Mouse (Mus musculus) hindbrain, embryonic 12.5 days (tissue): ENCODE measurements around the gene Magi2. TPM values are rescaled to one million over a fixed set of nuclear protein-coding genes. Genes with fewer than 3 reads are reported as not detected.

ENCODE experiments used
- ATAC-seq: fragments of 200-750 bp; cut with Nextera tagmentation; 2 replicates; pipeline ENCODE4 v1.8.0; 2017; ENCODE audit warnings: moderate TSS enrichment; ENCODE audit not compliant: low FRiP score
- H3K27ac ChIP-seq: fragments of 300-500 bp; sonication (generic); 2 replicates; pipeline ENCODE4 v1.5.1; 2016; ENCODE audit warnings: mild to moderate bottlenecking
- H3K27me3 ChIP-seq: fragments of 300-500 bp; sonication (generic); 2 replicates; pipeline ENCODE4 v1.6.1; 2016; ENCODE audit warnings: mild to moderate bottlenecking
- H3K36me3 ChIP-seq: fragments of 300-500 bp; sonication (generic); 2 replicates; pipeline ENCODE4 v1.6.1; 2016; ENCODE audit warnings: mild to moderate bottlenecking
- H3K4me1 ChIP-seq: fragments of 300-500 bp; sonication (generic); 2 replicates; pipeline ENCODE4 v1.6.1; 2016
- H3K4me2 ChIP-seq: fragments of 300-500 bp; sonication (generic); replicated peaks from 2 replicates; pipeline ENCODE4 v1.6.1; 2016; ENCODE audit warnings: mild to moderate bottlenecking
- H3K4me3 ChIP-seq: fragments of 300-500 bp; sonication (generic); 2 replicates; pipeline ENCODE4 v1.5.1; 2016; ENCODE audit warnings: mild to moderate bottlenecking
- H3K9ac ChIP-seq: fragments of 300-500 bp; sonication (generic); 2 replicates; pipeline ENCODE4 v1.6.1; 2016; ENCODE audit warnings: mild to moderate bottlenecking, moderate library complexity
- H3K9me3 ChIP-seq: fragments of 300-500 bp; sonication (generic); replicated peaks from 2 replicates; pipeline ENCODE4 v1.6.1; 2016; ENCODE audit warnings: mild to moderate bottlenecking
- WGBS: fragments of 180-500 bp; shearing (Covaris S2); methylation state at CpG from one replicate; pipeline ENCODE4 v1.1.7; 2016; 5-methylcytosine and 5-hydroxymethylcytosine counted together
- polyA plus RNA-seq: library from polyadenylated mRNA; unstranded; fragments of >200 nt; fragmentation: Nextera tagmentation; extraction: Ambion mirVana; gene quantifications from 2 replicates; pipeline ENCODE4 v1.2.1, GENCODE M21; 2016

Magi2 gene
- polyA plus RNA-seq, 1 experiment from 2014 or later: 18.5 TPM

GRCm38 (mm10) chr5:20614891-20615290 is 1388.1 kb downstream of the Magi2 start:
- Histone ChIP-seq H3K27me3 (no peaks in the 10 kb centered on the region), H3K9me3 (no peaks in the 10 kb centered on the region), H3K36me3 (peaks cover 2% of the 10 kb centered on the region; the same call in 1 of the 2 replicates), H3K27ac (no peak overlapping the region), H3K4me3 (no peak overlapping the region), H3K9ac (no peak overlapping the region), H3K4me2 (no peak overlapping the region), H3K4me1 (no peaks in the 10 kb centered on the region)
- ATAC-seq: no peak
- 87% methylated on average over 4 of the region's 4 CpGs for WGBS

- no peak for ATAC-seq
- no peak overlapping the region for H3K27ac ChIP-seq
- H3K36me3 ChIP-seq: no peaks in the 10 kb centered on the region
- no peaks in the 10 kb centered on the region for H3K9me3 ChIP-seq
- WGBS: 81% methylated on average over 7 of the region's 7 CpGs
- H3K4me3 ChIP-seq: no peak overlapping the region
- no peaks in the 10 kb centered on the region for H3K27me3 ChIP-seq
- 0 out of 2 replicates have a peak, but pooled peaks cover 4% of the 10 kb centered on the region for H3K4me1 ChIP-seq
- no peak overlapping the region for H3K9ac ChIP-seq
- H3K4me2 ChIP-seq: no peak overlapping the region
Measured at GRCm38 (mm10) chr5:20620596-20621511, 1394.0 kb downstream of the Magi2 start.

DNA sequence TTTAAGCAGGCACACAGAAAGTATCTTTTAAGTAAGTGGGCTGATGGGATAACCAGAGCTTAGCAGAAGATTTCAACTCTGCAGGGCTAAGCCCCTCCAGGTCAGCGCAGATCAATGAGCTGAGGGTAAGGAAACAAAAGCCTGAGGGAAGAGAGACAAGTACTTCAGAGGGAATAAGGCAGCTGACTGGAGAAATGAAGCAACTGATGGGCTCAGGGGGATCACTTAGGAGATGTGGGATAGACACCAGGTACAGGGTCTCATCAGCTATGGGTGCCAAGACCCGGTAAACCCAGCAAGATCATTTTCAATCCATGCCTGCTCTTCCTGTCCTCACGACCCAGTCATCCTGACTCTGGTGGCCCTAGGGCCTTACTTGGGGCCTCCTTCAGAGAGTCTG is 1395.6 kb downstream of the Magi2 start:
- no peak overlapping the region for H3K27ac ChIP-seq
- no peak overlapping the region for H3K4me2 ChIP-seq
- WGBS: 76% methylated on average over 3 of the region's 3 CpGs
- no peak for ATAC-seq
- no peak overlapping the region for H3K4me3 ChIP-seq
- no peaks in the 10 kb centered on the region for H3K9me3 ChIP-seq
- no peak overlapping the region for H3K9ac ChIP-seq
- 0 out of 2 replicates have a peak, but pooled peaks cover 4% of the 10 kb centered on the region for H3K4me1 ChIP-seq
- H3K36me3 ChIP-seq: no peaks in the 10 kb centered on the region
- no peaks in the 10 kb centered on the region for H3K27me3 ChIP-seq

GRCm38 (mm10) chr5:20622837-20623573 is 1396.2 kb downstream of the Magi2 start:
- Histone ChIP-seq H3K9me3 (no peaks in the 10 kb centered on the region), H3K9ac (no peak overlapping the region), H3K36me3 (no peaks in the 10 kb centered on the region), H3K27me3 (no peaks in the 10 kb centered on the region), H3K27ac (no peak overlapping the region), H3K4me2 (no peak overlapping the region), H3K4me1 (0 out of 2 replicates have a peak, but pooled peaks cover 4% of the 10 kb centered on the region), H3K4me3 (no peak overlapping the region)
- 62% methylated on average over 10 of the region's 10 CpGs for WGBS
- peak; percentile 26; the same call in 1 of the 2 replicates for ATAC-seq

DNA sequence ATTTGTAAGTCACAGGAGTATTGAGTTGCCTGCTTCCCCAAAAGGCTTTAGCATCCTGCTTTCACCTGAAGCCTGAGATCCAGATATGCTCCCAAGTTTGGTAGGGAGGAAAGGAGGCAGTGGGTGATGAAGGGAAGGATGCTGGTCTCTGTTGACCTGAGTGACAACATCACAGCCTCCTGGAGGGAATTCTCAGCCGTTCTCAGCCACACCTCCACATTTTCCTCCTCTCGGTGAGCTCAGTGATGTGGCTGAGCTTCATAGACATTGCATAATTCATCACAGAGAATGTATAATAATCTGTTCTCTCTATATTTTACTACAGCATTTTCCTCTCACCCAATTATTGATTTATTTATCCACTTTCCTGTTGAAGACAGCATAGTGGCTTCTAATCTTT is 1398.3 kb downstream of the Magi2 start:
- ATAC-seq: no peak
- Histone ChIP-seq H3K36me3 (no peaks in the 10 kb centered on the region), H3K9me3 (no peaks in the 10 kb centered on the region), H3K9ac (no peak overlapping the region), H3K4me3 (no peak overlapping the region), H3K27ac (no peak overlapping the region), H3K4me2 (no peak overlapping the region), H3K27me3 (no peaks in the 10 kb centered on the region), H3K4me1 (0 out of 2 replicates have a peak, but pooled peaks cover 4% of the 10 kb centered on the region)
- 75% methylated on average over 2 of the region's 2 CpGs for whole genome bisulfite sequencing

GRCm38 (mm10) chr5:20628954-20629601 is 1402.2 kb downstream of the Magi2 start:
- ATAC-seq: no peak
- WGBS: 71% methylated on average over 4 of the region's 4 CpGs
- no peaks in the 10 kb centered on the region for H3K9me3 ChIP-seq

GRCm38 (mm10) chr5:20634046-20634769 is 1407.4 kb downstream of the Magi2 start:
- 0 out of 2 replicates have a peak, but pooled peaks cover 5% of the 10 kb centered on the region for H3K4me1 ChIP-seq
- H3K4me3 ChIP-seq: no peak overlapping the region
- no peaks in the 10 kb centered on the region for H3K27me3 ChIP-seq
- peak overlapping the region; percentile 30; the same call in 1 of the 2 replicates for H3K27ac ChIP-seq
- WGBS: 66% methylated on average over 14 of the region's 14 CpGs
- no peak overlapping the region for H3K9ac ChIP-seq
- no peaks in the 10 kb centered on the region for H3K9me3 ChIP-seq
- peak; percentile 61 for ATAC-seq
- H3K36me3 ChIP-seq: no peaks in the 10 kb centered on the region
- no peak overlapping the region for H3K4me2 ChIP-seq

More at GRCm38 (mm10) chr5:20628954-20629601, 1402.2 kb downstream of the Magi2 start:
- Histone ChIP-seq H3K27me3 (no peaks in the 10 kb centered on the region), H3K36me3 (no peaks in the 10 kb centered on the region), H3K4me1 (no peaks in the 10 kb centered on the region), H3K9ac (no peak overlapping the region), H3K4me3 (no peak overlapping the region), H3K27ac (no peak overlapping the region), H3K4me2 (no peak overlapping the region)

GRCm38 (mm10) chr5:20634822-20635221 is 1408.0 kb downstream of the Magi2 start:
- 61% methylated on average over 8 of the region's 8 CpGs for WGBS
- Histone ChIP-seq H3K4me3 (no peak overlapping the region), H3K36me3 (no peaks in the 10 kb centered on the region), H3K4me1 (0 out of 2 replicates have a peak, but pooled peaks cover 5% of the 10 kb centered on the region), H3K27me3 (no peaks in the 10 kb centered on the region), H3K9ac (no peak overlapping the region), H3K9me3 (no peaks in the 10 kb centered on the region), H3K27ac (0 out of 2 replicates have a peak overlapping the region, but pooled peaks have one; percentile 24), H3K4me2 (no peak overlapping the region)
- 0 out of 2 replicates have a peak, but pooled peaks have one; percentile 7 for ATAC-seq

- Histone ChIP-seq H3K27ac (no peak overlapping the region), H3K9me3 (no peaks in the 10 kb centered on the region), H3K4me1 (0 out of 2 replicates have a peak, but pooled peaks cover 5% of the 10 kb centered on the region), H3K36me3 (no peaks in the 10 kb centered on the region), H3K4me3 (no peak overlapping the region), H3K27me3 (no peaks in the 10 kb centered on the region), H3K4me2 (no peak overlapping the region), H3K9ac (no peak overlapping the region)
- 83% methylated on average over 5 of the region's 5 CpGs for WGBS
- no peak for ATAC-seq
Measured at GRCm38 (mm10) chr5:20637300-20637989, 1410.6 kb downstream of the Magi2 start.

DNA sequence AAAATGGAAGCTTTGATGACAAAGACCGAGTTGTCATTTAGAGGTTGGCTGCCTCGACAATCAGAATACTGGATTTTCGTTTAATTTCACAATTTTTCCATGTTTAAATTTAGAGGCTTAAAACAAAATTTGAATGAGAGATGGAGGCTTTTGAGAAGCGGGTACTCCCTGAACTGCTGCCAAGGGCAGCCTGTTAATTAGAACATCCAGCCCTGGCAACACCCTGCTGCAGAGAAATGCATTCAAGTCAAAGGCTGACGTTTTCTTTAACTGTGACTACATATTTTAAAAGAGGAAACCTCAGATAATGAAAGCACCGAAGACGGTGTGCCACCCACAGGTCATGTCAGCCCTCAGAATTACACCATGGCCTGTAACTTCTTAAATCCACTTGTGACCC is 1415.4 kb downstream of the Magi2 start:
- Histone ChIP-seq H3K9me3 (no peaks in the 10 kb centered on the region), H3K4me1 (0 out of 2 replicates have a peak, but pooled peaks cover 2% of the 10 kb centered on the region), H3K27ac (no peak overlapping the region), H3K27me3 (no peaks in the 10 kb centered on the region), H3K9ac (no peak overlapping the region), H3K4me3 (no peak overlapping the region), H3K4me2 (no peak overlapping the region), H3K36me3 (no peaks in the 10 kb centered on the region)
- no peak for ATAC-seq
- WGBS: 80% methylated on average over 7 of the region's 7 CpGs

- H3K4me1 ChIP-seq: no peaks in the 10 kb centered on the region
- no peak overlapping the region for H3K27ac ChIP-seq
- H3K36me3 ChIP-seq: no peaks in the 10 kb centered on the region
- H3K9me3 ChIP-seq: no peaks in the 10 kb centered on the region
- ATAC-seq: no peak
- WGBS: 86% methylated on average over 1 of the region's 1 CpGs
- H3K9ac ChIP-seq: no peak overlapping the region
- H3K27me3 ChIP-seq: no peaks in the 10 kb centered on the region
- no peak overlapping the region for H3K4me3 ChIP-seq
- no peak overlapping the region for H3K4me2 ChIP-seq
Measured at GRCm38 (mm10) chr5:20643741-20644140, 1416.9 kb downstream of the Magi2 start.
